Mouse (Mus musculus) left cerebral cortex, postnatal 36 days (tissue): ENCODE results near the gene Gm28308. TPM values are rescaled to one million over a fixed set of nuclear protein-coding genes. Genes with fewer than 3 reads are reported as not detected.

Experiments used
- DNase-seq, 2 experiments: peaks; one replicate each; pipeline ENCODE4 v3.0.0; 2021 to 2022; ENCODE audit warnings: low spot score in 2 of 2, mixed read lengths in 1 of 2
- intact Hi-C: fragments of 180-260 bp; cut with DNase I; formaldehyde crosslinking; loops from one replicate; pipeline ENCODE4 v1.15.1; 2025
- total RNA-seq, 2 experiments: library from RNA; stranded (reverse); gene quantifications; 2 replicates each; pipeline ENCODE4 v1.2.3; 2021

Gene Gm28308
- total RNA-seq, 2 experiments from 2014 or later = not detected

- DNase-seq = no peak
- intact Hi-C loops = loop anchor here (5.0 kb wide), 1 partner anchor 350 kb away; no protein-coding TSS in a partner anchor
Observed at GRCm38 (mm10) chr6:52222729-52223128, 9.6 kb upstream of the Gm28308 start.

GRCm38 (mm10) chr6:52221993-52222685, 9.0 kb upstream of the Gm28308 start:
- intact Hi-C loops = loop anchor here (2.0 to 5.0 kb wide), 2 partner anchors 350 to 635 kb away; no protein-coding TSS in a partner anchor
- DNase-seq = no peak

DNA sequence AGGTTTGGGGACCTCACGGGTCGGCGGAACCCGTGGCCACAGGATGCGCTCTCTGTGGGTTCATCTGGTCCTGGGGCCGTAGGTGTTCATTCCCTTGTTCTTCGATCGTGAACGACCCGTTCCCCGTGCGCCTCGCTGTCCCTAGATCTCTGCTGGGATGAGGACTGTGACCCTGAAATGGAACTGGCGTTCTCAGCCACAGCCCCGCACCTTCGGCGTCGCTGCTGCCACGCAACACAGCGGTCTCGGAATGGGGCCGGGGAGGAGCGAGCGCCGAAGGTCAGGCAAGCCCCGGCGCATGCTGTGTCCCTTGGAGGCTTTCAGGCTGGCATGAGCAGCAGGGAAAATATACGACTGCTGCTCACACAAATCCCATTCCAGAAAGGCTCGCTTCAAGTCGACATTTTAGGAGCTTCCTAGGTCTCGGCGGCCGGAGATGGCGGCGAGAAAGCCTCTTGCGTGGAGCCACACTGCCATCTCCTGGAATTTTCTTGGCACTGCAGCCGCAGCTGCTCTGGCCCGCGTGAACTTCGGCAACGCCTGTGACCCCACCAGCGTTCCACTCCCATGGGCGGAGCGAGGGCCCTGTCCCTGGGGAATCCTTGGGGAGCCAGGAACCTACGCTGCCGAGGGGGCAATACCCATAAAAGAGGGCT, 8.3 kb upstream of the Gm28308 start, which contains the start of gene Hoxa7:
Hoxa7 (minus strand) TSS at position 518 of the 656 bp plus-strand sequence.
- intact Hi-C loops = loop anchor here (2.0 to 5.0 kb wide), 2 partner anchors 349 to 635 kb away; no protein-coding TSS in a partner anchor
- peak; percentile 77 to 81 for DNase-seq

DNA sequence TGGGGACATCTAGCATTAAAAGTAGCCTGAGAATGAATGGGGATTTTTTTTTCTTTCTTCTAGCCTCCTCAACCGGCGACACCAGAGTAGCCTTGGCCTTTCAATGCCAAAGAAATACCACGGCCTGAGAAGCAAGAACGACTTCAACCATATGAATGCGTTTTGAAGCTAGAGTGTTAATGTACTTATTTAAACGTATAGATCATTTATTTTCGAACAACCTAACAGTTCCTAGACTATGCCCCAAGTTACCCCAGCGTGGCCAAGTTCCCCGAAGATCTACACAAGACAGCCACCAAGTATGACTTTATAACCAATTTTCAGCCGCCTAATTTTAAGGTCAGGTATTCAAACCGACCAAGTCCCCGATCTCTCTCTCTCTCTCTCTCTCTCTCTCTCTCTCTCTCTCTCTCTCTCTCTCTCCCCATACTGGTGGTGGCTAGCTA, 7.7 kb upstream of the Gm28308 start:
- intact Hi-C loops = loop anchor here (2.0 to 5.0 kb wide), 2 partner anchors 349 to 634 kb away; no protein-coding TSS in a partner anchor
- no peak for DNase-seq

DNA sequence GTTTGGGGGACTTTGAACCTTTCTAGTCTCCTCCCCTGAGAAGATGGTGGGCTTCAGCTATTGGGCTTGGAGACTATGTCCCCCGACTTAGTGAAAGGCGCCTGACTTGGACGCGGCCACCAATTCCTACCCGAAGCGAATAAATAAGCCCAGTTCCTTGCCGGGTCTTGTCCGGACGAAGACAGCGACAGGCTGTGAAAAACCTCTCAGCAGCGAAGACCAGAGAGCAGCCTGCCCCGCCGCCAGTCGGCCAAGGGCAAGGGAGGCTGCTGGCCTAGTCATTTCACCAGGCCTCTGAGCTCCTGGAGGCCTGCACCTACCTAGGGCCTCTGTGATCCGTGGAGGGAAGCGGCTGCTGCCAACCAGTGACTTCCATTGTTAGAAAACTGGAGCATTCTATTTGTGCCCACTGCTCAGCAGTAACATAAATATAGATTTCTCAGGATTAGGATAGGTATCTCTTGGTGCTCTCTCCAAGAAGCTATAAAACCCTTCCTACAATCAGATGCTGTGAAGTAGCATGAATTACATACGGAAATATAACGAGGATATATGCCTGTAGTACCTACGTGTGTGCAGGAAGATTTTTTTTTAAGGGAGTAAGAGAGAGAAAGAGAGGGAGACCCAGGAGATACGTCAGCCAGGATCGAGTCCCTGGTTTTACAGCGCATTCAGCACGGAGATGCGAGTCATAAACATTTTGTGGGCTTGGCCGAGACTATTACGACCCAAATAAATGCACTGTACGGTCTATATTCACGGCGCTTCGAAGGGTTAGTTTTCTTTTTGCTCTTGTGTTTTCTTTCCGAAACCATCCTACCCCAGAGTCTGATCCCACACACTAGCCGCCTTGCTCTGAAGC, 7.1 kb upstream of the Gm28308 start:
- intact Hi-C loops = loop anchor here (2.0 to 5.0 kb wide), 2 partner anchors 348 to 633 kb away; no protein-coding TSS in a partner anchor
- DNase-seq = no peak

GRCm38 (mm10) chr6:52219234-52219942, 6.2 kb upstream of the Gm28308 start:
- intact Hi-C loops = loop anchor here (5.0 kb wide), 1 partner anchor 1037 kb away; no protein-coding TSS in a partner anchor
- no peak for DNase-seq

DNA sequence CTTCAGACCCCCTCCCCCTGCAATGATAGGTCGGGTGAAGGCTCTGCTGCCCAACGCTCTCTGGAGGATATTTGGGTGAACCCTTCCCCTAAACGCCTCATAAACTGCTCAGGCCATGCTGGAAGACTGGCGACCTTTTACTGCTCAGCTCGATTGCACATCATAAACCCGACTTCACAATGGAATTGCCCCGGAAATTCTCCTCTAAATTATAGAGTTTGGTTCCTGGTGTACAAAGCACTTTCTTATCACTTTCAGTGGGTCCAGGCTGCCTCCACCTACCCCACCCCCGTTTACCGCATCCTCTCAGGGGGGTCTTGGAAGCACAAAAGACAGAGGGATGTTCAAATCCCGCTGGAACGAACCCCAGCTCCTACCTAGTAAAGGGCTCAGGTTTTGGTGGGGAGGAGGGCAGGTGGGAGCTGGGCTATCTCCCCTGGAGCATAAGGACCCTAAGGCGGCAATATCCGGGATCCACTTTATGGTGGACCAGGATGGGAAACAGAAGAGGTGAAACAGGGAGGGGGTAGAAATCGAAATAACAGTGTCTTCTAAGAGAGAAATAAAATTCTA, 5.6 kb upstream of the Gm28308 start:
- intact Hi-C loops = loop anchor here (5.0 kb wide), 1 partner anchor 1036 kb away; no protein-coding TSS in a partner anchor
- DNase-seq = no peak

- no peak for DNase-seq
- intact Hi-C loops = loop anchor here (5.0 kb wide), 1 partner anchor 1036 kb away; no protein-coding TSS in a partner anchor
Observed at GRCm38 (mm10) chr6:52217895-52218642, 4.9 kb upstream of the Gm28308 start.

DNA sequence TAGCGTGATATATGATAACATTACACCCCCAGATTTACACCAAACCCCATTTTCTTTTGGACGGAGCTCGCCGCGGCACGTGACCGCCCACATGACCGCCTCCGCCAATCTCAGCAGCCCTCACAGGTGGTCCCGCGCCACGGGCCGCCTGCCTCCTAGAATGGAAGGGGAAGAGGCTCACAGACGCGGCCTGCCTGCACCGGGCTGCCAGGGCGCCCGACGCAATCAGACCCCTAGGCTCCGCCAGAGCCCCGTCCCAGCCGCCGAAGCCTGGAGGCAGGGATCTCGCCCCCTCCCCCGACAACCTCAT, 4.3 kb upstream of the Gm28308 start:
- intact Hi-C loops = loop anchor here (5.0 kb wide), 1 partner anchor 1035 kb away; no protein-coding TSS in a partner anchor
- no peak for DNase-seq

- intact Hi-C loops = loop anchor here (5.0 kb wide), 1 partner anchor 1035 kb away; no protein-coding TSS in a partner anchor
- no peak for DNase-seq
Observed at GRCm38 (mm10) chr6:52216691-52217458, 3.7 kb upstream of the Gm28308 start.

DNA sequence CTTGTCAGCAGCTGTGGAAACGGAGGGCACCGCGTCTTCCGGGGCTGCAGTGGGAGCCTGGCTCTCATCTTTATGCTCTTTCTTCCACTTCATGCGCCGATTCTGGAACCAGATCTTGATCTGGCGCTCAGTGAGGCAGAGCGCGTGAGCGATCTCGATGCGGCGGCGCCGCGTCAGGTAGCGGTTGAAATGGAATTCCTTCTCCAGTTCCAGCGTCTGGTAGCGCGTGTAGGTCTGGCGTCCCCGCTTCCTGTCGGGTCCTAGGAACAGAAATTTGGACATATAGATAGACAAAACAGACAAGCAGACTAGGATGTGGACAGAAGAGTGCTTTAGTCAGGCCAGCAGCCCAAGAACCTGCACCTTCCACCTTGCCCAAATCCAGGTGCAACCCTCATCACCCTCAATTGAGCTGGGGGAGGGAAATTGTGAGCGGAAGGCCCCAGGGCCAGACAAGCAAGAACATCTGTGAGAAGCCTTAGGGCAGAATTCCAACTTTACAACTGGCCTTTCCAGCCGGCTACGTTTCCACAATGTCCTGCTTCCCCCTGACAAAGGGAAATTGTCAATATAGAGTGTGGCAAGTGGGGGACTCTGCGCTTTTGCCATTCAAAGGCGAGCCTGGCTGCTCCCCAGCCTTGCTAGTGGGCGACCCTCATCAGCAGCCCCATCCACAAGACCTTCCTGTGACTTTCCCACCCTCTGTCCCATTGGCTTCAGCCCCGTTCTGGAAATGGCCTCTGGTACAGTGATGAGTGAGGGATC, 2.8 kb upstream of the Gm28308 start:
- intact Hi-C loops = loop anchor here (5.0 kb wide), 1 partner anchor 1034 kb away; no protein-coding TSS in a partner anchor

DNA sequence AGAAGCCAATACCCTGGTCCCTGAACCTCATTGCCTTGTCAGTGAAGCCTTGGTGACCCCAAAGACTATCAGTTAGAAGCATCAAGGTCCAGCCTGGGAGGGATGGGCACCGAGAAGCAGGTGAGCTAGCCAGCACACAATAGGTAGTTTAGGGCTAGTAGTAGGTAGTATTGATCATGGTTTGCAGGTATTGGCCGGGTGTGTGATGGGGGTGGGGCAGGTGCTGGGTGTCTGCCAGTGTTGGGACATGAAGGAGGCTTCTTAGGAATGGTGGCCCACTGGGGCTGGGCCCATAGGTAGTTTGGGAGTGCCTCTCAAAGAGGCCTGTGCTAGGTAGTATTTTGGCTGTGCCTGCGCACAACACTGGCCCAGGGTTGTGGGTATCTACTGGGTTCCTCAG, 1.9 kb upstream of the Gm28308 start:
- intact Hi-C loops = loop anchor here (5.0 kb wide), 1 partner anchor 1033 kb away; no protein-coding TSS in a partner anchor
- DNase-seq = no peak

More for the DNA sequence above, 2.8 kb upstream of the Gm28308 start:
- DNase-seq = no peak

DNA sequence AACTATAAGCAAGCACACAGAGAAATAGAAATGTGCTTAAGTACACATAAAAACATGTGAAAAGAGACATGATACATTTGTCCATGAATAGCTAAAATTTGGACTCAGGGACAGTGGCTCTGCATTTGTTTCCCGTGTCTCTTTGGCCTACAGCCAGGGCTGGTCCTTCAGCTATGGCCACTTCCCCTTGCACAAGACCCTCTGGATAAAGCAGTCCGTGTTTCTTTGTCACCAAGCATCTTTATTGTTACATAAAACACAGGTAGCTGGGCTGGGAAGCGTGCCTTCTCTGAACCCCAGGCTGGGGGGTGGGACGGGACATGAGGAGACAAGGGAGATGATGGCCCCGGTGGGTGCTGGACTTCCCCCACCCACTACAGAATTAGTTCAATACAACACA, 1.1 kb upstream of the Gm28308 start:
- intact Hi-C loops = no loop called here
- DNase-seq = no peak

DNA sequence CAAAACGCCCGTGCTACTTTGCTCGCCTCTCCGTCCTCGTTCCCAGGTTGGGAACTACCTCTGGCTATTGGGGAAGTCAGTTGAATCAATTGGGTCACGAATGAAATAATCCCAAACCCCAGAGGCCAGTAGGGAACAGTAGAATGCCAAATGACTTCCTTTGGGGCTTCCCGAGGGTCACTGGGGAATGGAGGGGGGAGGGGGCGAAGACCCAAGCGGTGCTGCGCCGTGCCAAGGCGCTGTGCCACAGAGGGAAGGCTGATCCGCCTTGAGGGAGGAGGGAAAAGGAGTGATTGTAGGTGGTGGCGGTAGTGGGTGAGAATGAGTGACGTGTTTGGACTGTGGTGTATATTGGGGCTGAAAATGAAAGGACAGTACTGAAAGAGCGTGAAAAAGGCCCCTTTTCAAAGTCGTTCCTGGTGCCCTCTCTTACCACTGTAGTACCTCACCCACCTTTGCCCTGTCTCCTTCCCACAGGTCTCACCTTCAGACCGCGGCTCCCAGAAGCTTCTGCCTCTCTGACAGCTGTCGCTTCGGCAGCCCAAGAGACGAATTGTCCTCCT, 502 bp downstream of the Gm28308 start:
- intact Hi-C loops = no loop called here
- DNase-seq = peak in 1 of 2 experiments; percentile 2

- intact Hi-C loops = no loop called here
- no peak for DNase-seq
Observed at GRCm38 (mm10) chr6:52211961-52212360, 1.2 kb downstream of the Gm28308 start.
